Mouse (Mus musculus) v-Abl transformed pro-B cells (cell line): ENCODE results near the gene Tbl1xr1.

ENCODE experiments used
- in situ Hi-C, 2 experiments: fragments of 400-800 bp; cut with MboI; formaldehyde crosslinking; loops; one replicate each; pipeline ENCODE4 v1.15.1; 2025; ENCODE audit not compliant: unreplicated experiment in 2 of 2

The Tbl1xr1 gene

GRCm38 (mm10) chr3:22138580-22139099, 62.2 kb downstream of the Tbl1xr1 start:
- in situ Hi-C loops, result loop anchor here in 1 of 2 experiments (5.0 kb wide), 2 partner anchors 51 to 201 kb away; no protein-coding TSS in a partner anchor

- in situ Hi-C loops, result loop anchor here in 1 of 2 experiments (10.0 kb wide), 1 partner anchor 205 kb away; no protein-coding TSS in a partner anchor
These were observed 63.7 kb downstream of the Tbl1xr1 start for GRCm38 (mm10) chr3:22140111-22140658.

GRCm38 (mm10) chr3:22141984-22142719, 65.7 kb downstream of the Tbl1xr1 start:
- in situ Hi-C loops, result loop anchor here in 1 of 2 experiments (10.0 kb wide), 1 partner anchor 207 kb away; no protein-coding TSS in a partner anchor

- in situ Hi-C loops, result loop anchor here in 1 of 2 experiments (10.0 kb wide), 1 partner anchor 208 kb away; no protein-coding TSS in a partner anchor
These were observed 66.6 kb downstream of the Tbl1xr1 start for GRCm38 (mm10) chr3:22142846-22143641.

- in situ Hi-C loops, result loop anchor here in 1 of 2 experiments (10.0 kb wide), 1 partner anchor 209 kb away; no protein-coding TSS in a partner anchor
These were observed 67.8 kb downstream of the Tbl1xr1 start for GRCm38 (mm10) chr3:22144255-22144654.

DNA sequence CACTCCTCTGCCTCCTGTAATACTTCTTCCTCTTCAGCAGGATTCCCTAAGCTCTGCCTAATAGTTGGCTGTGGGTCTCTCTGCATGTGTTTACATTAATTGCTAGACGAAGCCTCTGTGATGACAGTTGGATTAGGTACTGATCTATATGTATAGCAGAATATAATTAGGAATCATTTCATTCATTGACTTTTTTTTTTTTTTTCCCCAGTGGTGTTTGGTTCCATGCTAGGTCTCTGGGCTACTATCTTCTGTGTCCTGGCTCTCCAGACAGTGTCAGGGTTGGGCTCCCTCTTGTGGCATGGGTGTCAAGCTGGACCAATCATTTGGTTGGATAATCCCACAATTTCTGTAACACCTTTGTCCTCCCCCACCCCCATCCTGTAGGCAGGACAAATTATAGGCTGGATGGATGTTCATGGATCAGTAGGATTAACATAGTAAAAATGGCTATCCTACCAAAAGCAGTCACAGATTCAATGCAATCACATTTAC, 71.0 kb downstream of the Tbl1xr1 start:
- in situ Hi-C loops, result loop anchor here in 1 of 2 experiments (10.0 kb wide), 1 partner anchor 213 kb away; no protein-coding TSS in a partner anchor

DNA sequence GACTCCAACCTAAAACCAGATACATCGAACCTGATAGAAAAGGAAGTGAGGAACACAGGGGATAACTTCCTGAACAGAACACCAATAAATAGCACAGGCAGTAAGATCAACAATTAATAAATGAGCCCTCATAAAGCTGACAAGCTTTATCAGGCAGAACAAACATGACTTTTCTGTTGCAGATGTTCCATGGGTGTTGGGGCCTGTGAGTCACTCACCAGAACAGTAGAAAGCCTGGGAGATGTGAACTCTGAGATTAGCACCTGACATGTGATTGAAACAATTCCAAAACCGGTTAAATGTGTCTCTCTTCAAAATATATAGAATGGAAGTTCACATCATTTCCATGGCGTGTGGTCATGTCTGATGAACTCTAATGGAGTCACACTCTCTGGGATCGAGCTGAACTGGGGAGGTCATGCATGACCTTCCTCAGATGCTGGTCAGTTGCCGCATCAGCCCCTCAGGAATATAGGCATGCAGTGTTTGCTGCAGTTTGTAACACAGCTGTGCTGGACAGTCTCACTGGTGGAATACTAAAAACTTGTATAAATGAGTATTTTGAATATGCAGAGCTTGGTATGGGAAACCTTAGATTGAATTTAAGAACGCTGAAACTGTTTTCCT, 72.0 kb downstream of the Tbl1xr1 start:
- in situ Hi-C loops, result loop anchor here in 1 of 2 experiments (10.0 kb wide), 1 partner anchor 214 kb away; no protein-coding TSS in a partner anchor

DNA sequence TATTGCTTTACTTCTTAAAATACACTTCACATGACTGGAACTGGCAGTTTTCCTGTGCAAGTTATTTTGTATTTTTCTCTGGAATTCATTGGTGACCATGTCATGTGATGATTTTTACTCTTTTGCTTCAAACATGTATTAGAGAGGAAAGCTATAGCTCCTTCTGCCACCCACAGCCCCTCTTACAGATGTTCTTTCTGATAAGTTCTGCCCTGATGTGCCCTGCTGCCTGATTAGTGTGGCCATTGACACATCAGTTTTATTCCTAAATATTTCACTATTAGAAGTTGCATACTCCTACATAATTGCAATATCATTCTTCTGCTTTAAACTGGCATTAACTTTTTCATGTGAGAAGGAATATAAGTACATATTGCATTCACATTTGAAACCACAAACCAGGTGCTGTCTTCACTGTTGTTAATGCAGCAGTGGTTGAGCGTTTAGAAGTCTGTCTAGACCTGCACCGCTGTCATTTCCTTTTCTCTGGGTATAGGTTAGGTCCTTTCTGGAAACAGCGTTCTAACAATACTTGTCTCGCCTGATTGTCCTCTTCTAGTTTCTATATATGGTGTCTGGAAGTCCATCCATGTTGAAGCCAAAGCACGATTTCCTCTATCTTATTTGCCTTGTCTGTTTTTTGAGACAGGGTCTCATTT, 74.5 kb downstream of the Tbl1xr1 start:
- in situ Hi-C loops, result no loop called here

DNA sequence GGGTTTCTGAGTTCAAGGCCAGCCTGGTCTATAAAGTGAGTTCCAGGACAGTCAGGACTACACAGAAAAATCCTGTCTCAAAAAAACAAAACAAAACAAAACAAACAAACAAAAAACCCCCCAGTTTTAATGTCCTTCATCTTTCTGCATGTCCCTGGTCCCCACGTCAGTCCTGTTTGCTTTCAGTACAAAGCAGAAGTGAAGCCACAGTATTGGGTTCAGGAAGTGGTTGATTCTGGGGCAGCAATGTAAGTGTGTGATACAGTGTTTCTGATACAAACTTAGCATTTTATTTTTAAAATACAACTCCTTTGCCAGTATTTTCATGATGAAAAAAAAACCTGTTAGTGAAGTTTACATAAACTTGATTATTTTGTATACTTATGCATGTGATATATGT, 76.3 kb downstream of the Tbl1xr1 start:
- in situ Hi-C loops, result no loop called here

DNA sequence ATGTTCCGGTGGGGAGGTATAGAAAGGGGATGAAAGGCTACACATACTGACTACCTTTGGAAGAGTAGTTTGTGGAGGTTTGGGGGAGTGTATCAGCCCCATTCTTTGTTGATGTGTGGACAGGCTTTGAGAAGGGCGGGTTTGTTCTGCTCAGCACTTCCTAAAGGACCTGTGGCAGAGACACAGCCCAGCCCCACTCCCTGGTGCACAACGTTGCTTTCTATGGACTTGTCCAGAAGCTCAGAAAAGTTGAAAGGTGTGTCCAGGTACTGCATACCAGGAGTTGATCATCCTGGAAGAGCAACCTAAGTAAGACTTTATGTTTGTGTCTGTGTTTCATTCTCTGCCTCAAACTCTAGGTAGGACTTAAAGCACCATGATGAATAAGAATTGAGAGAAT, 78.1 kb downstream of the Tbl1xr1 start:
- in situ Hi-C loops, result no loop called here

GRCm38 (mm10) chr3:22156397-22156796, 79.9 kb downstream of the Tbl1xr1 start:
- in situ Hi-C loops, result no loop called here

GRCm38 (mm10) chr3:22162948-22163347, 86.5 kb downstream of the Tbl1xr1 start:
- in situ Hi-C loops, result no loop called here

GRCm38 (mm10) chr3:22167856-22168255, 91.4 kb downstream of the Tbl1xr1 start:
- in situ Hi-C loops, result no loop called here

DNA sequence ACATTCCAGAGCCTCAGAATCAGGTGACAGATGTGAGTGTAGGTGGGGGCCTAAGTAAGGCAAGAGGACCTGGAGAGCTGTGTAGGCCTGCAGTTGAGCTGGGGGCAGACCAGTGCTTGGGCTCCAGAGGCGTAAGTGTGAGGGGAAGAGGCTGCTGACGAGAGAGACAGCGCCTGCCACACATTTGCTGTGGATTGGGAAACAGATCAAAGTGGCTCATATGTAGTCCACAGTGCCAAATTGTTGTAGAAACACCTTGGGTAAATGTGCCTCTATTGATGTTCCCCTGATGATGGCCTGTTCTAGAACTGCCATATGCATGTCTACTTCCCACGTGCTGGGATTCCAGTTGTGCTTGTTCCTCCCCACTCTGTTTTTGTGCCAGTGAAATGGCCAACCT, 92.0 kb downstream of the Tbl1xr1 start:
- in situ Hi-C loops, result no loop called here

GRCm38 (mm10) chr3:22171526-22171925, 95.1 kb downstream of the Tbl1xr1 start:
- in situ Hi-C loops, result no loop called here

GRCm38 (mm10) chr3:22172410-22172809, 96.0 kb downstream of the Tbl1xr1 start:
- in situ Hi-C loops, result no loop called here

GRCm38 (mm10) chr3:22173171-22173570, 96.7 kb downstream of the Tbl1xr1 start:
- in situ Hi-C loops, result no loop called here

- in situ Hi-C loops, result no loop called here
These were observed 97.8 kb downstream of the Tbl1xr1 start for GRCm38 (mm10) chr3:22174232-22174631.

DNA sequence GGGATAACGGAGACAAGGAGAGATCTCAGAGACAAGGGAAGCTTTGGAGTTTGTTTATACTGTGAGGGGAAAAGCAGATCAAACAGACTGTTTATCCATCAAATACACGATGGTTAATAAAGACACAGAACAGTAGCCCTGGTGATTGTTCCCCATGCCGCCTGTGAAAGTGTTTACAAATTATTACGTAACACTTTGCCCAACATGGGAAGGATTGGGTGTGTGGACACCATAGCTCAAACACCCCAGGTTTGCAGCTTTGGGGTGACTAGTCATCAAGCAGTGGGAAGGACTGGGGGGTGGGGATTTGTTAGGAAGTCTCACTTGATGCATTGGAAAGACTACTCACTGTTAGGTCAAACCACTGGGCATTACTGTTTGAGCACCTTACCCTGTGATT, 103.6 kb downstream of the Tbl1xr1 start:
- in situ Hi-C loops, result loop anchor here (10.0 to 25.0 kb wide), 2 partner anchors 715 to 1343 kb away; no protein-coding TSS in a partner anchor
